Mouse (Mus musculus) liver, adult (tissue): ENCODE data around the gene Cep97.

ENCODE experiments used
- GATA4 ChIP-seq: IDR thresholded peaks from 2 replicates; pipeline ENCODE4 v1.6.1; 2014; ENCODE audit warnings: mild to moderate bottlenecking, low read length; ENCODE audit not compliant: insufficient replicate concordance

Gene Cep97

GRCm38 (mm10) chr16:55898385-55899002 lies 36.2 kb downstream of the Cep97 start:
- TF ChIP-seq GATA4, result no peak

GRCm38 (mm10) chr16:55895651-55896095 lies 39.0 kb downstream of the Cep97 start:
- TF ChIP-seq GATA4, result no peak

GRCm38 (mm10) chr16:55894893-55895650 lies 39.6 kb downstream of the Cep97 start, which contains the start of gene Nxpe3:
Nxpe3 (minus strand) TSS chr16:55895285.
- peak; percentile 37; the same call in 1 of the 2 replicates for TF ChIP-seq GATA4

GRCm38 (mm10) chr16:55894536-55894892 lies 40.1 kb downstream of the Cep97 start:
- TF ChIP-seq GATA4, result no peak

- TF ChIP-seq GATA4, result no peak
Measured at GRCm38 (mm10) chr16:55893410-55894107, 41.1 kb downstream of the Cep97 start.

- no peak for TF ChIP-seq GATA4
Measured at GRCm38 (mm10) chr16:55892484-55892883, 42.2 kb downstream of the Cep97 start.

DNA sequence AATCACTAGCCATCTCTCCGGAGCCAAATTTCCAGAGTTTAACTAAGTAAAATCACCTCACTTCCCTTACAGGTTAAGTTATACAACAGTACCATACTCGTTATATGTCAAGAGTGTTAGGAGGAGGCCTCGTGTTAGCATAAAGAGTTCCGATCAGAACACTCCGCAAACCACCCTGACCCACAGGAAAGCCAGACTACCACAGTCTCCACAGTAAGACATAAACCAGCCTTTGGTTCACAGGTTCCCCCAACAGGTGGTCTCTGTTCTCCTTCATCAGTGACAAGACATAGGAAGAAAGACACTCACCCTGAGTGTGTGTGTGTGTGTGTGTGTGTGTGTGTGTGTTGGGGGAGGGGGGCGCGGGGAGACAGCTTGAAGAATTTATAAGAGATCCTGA lies 43.3 kb downstream of the Cep97 start:
- TF ChIP-seq GATA4, result no peak

- peak; percentile 81 for TF ChIP-seq GATA4
Measured at GRCm38 (mm10) chr16:55890346-55891136, 44.1 kb downstream of the Cep97 start.

- no peak for TF ChIP-seq GATA4
Measured at GRCm38 (mm10) chr16:55889451-55889850, 45.2 kb downstream of the Cep97 start.

- TF ChIP-seq GATA4, result no peak
Measured at GRCm38 (mm10) chr16:55888584-55888960, 46.1 kb downstream of the Cep97 start.

DNA sequence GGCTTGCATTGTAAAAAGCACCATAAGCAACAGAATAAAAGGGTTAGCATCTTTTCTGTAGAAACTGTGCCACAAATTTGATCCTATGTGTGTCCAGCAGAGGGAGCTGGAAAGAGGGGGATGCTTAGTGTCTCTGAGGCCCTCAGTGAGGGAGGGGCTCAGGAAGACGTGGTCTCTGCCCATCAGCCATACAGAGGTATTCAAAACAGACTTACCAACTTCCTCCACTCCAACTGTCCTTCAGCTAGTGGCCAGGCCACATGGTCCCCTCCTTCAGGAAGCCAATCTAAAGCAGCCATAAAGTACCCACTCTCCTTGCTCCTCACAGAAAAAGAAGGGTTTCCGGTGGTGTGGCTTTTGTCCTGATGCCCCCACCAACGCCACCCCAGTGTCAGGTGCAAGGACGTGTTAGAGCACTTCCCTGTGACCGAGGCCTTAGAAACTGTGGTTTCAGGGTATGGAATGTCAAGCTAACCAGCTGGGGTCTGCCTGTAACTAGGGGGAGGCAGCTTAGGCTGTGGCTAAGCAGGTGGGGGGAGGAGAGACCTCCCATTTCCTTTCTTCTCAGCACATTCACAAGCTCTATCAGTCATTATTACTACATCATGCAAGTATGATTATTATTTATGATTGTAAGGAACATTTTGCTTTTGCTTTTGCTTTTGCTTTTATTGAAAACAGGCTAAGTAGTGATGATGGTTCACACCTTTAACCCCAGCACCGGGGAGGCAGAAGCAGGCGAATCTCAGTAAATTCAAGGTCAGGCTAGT lies 46.7 kb downstream of the Cep97 start:
- TF ChIP-seq GATA4, result no peak

DNA sequence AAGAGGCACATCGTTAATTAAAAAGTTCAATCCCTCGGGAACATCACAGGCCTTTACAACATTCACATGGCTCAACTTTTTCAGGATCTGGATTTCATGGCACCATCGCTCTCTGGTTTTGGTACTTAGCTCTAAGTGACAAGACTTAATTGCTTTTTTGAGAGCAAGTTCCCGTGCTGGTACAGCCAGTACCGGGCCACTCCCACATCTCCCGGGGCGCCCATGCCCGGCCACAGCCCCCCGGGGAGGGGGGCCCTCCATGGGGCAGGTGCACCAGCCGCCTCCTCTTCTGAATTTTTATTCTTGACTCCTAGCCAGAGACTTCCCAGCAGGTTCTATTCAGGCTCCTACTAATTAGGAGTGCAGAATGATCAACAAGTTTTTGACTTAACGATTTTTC lies 50.4 kb downstream of the Cep97 start:
- no peak for TF ChIP-seq GATA4

DNA sequence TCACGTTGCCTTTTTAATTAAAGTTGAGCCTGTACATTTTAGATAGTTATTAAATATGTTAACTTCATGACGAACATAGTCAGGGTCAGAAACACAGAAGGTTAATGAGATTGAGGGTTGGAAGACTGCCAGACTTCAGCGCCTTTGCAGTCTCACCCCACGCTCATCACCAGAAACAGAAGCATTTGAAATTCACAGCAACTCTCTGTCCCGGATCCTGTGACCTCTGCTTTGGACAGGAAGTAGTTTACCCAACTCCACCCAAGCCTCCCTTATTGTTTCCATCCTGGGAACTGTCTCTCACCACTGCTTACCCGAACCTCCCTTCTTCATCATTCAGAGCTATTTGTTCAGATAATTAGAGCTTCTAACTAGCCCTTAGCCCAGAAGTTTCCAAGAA lies 58.6 kb downstream of the Cep97 start:
- no peak for TF ChIP-seq GATA4

DNA sequence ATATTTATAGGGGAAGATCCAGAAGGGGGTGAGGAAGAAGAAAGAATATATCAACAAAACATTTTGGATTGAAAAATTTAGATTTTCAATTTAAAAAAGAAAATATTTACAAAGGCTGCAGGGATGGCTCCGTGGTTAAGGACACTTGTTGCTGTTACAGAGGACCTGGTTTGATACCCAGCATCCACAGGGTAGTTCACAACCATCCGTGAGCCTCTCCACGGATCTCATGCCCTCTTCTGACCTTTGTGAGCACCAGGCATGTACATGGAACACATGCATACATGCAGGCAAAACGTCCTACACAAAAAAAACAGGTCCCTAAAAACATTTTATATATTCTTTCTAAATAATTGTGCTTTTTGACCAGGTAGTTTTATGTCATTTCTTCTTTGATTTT lies 70.8 kb downstream of the Cep97 start:
- no peak for TF ChIP-seq GATA4
